Comparison of ENCODE assay signal across 11 mouse cellular contexts in the genomic region with DNA sequence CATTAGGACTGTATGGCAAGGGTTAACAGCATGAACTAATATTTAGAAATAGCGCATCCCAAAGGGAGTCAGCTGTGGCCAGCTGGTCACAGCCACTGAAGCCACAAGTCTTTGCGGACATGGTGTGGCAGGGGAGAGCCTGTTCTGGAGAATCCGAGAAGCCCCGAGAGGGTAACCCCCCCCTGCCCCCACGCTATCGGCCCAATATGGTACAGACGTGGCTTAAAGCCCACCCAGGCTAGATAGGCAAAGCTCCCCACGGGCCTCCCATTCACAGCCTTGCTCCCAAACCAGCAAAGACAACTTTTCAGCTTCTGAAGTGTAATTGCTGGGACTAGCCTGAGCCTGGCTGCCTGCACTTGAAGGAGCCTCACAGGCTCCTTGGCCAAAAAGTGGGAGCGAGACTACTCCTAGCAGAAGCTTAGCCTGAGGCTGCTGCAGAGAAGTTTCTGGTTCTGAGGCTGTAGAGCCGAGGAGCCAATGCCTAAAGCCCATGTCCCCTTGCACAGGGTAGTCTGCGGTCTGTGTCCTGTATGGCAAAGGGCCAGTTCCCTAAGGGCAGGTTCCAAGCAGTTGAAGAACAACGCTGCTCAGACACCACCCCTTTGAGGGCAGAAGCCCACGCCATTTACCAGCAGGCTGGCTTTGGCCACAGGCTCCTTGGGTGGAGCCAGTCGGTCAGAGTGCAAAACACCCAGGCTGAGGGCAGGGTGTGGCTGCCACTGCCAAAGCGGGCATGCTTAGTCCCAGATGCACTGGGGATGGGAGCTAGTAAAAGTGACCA. TPM values are rescaled to one million over a fixed set of nuclear protein-coding genes. Genes with fewer than 3 reads are reported as not detected.
DNase-seq lines count a peak whose midpoint lies in the region; ATAC-seq lines count a peak whose summit lies in the region.
"Had no signal": no experiment of that assay in that cellular context is flagged by ENCODE, and none has a peak within 500 bp of the region (broad histone marks: within the 10 kb centered on the region; RNA-seq: fewer than 3 reads in every experiment).

No protein-coding gene starts in this region.

- no peak overlapping the region for H3K4me3 ChIP-seq in heart, embryonic 11.5 days (ENCODE audit: low read depth, low read length)
- H3K4me3 ChIP-seq in stomach, embryonic 16.5 days (replicated peaks; ENCODE audit: low read length) = no peak overlapping the region

- H3K27me3 ChIP-seq in heart, embryonic 11.5 days (ENCODE audit: control insufficient read depth, insufficient read depth, low read length) = peaks cover 9% of the 10 kb centered on the region
- H3K27me3 ChIP-seq in stomach, embryonic 16.5 days (ENCODE audit: control insufficient read depth, insufficient read depth, low read length) = no peaks in the 10 kb centered on the region

- H3K9ac ChIP-seq in heart, embryonic 11.5 days (ENCODE audit: low read depth, low read length) = no peak overlapping the region
- peak overlapping the region; percentile 31; the same call in 1 of the 2 replicates for H3K9ac ChIP-seq in stomach, embryonic 16.5 days (ENCODE audit: low read length)

- H3K27ac ChIP-seq in heart, embryonic 11.5 days (ENCODE audit: low read depth, low read length) = no peak overlapping the region
- H3K27ac ChIP-seq in stomach, embryonic 16.5 days (ENCODE audit: low read length) = peak overlapping the region; percentile 73

- H3K4me2 ChIP-seq in heart, embryonic 11.5 days = no peak overlapping the region
- H3K4me2 ChIP-seq in stomach, embryonic 16.5 days (ENCODE audit: low read depth, low read length) = 0 out of 2 replicates have a peak overlapping the region, but pooled peaks have one; percentile 17

- intact Hi-C loops in heart, postnatal 25 days (cut with DNase I) = loop anchor here (2.0 kb wide), 1 partner anchor 16 kb away; no protein-coding TSS in a partner anchor
- intact Hi-C loops in left cerebral cortex, postnatal 14 days (cut with DNase I) = no loop called here

- H3K4me1 ChIP-seq in heart, embryonic 11.5 days (ENCODE audit: control insufficient read depth, insufficient read depth, low read length) = peaks cover 14% of the 10 kb centered on the region
- H3K4me1 ChIP-seq in stomach, embryonic 16.5 days (ENCODE audit: control insufficient read depth, insufficient read depth, low read length) = peaks cover 40% of the 10 kb centered on the region

- no peak for ATAC-seq in heart, embryonic 11.5 days (replicated peaks; ENCODE audit: insufficient number of reproducible peaks, low FRiP score, low TSS enrichment)
- peak; percentile 47; the same call in 1 of the 2 replicates for ATAC-seq in stomach, embryonic 16.5 days (ENCODE audit: insufficient read depth, low FRiP score)
- ATAC-seq: CD4-positive, CD25-positive, alpha-beta regulatory T cell, adult 4 months had no signal

- H3K36me3 ChIP-seq in heart, embryonic 11.5 days (ENCODE audit: control insufficient read depth, insufficient read depth, low read length) = no peaks in the 10 kb centered on the region
- no peaks in the 10 kb centered on the region for H3K36me3 ChIP-seq in stomach, embryonic 16.5 days (ENCODE audit: control insufficient read depth, insufficient read depth, low read length)

- DNase-seq in heart, adult 18-20 months = peak; percentile 60 to 71
- DNase-seq in heart, postnatal 25 days (ENCODE audit: low spot score) = peak; percentile 31
- DNase-seq in kidney, postnatal 14 days = peak; percentile 57
- DNase-seq in left cerebral cortex, postnatal 14 days (ENCODE audit: low spot score in 2 of 2) = no peak
- DNase-seq in frontal cortex, postnatal 14 days (ENCODE audit: low spot score in 2 of 2) = no peak
- DNase-seq in neural tube, embryonic 10.5 days (ENCODE audit: extremely low spot score, low spot score) = no peak
- DNase-seq: cerebellum, adult 8-10 months; layer of hippocampus, postnatal 36 days had no signal

- H3K9me3 ChIP-seq in heart, embryonic 11.5 days (replicated peaks; ENCODE audit: control insufficient read depth, low read length) = no peaks in the 10 kb centered on the region
- no peaks in the 10 kb centered on the region for H3K9me3 ChIP-seq in stomach, embryonic 16.5 days (replicated peaks; ENCODE audit: control insufficient read depth, low read length)

- WGBS in heart, embryonic 11.5 days (ENCODE audit: insufficient replicate concordance) = 59% methylated on average over 15 of the region's 15 CpGs
- WGBS in stomach, embryonic 16.5 days = 36% methylated on average over 15 of the region's 15 CpGs

RNA-seq across cellular contexts. Expression of gene Odf3l1, which starts 3.8 kb away (rescaled TPM):
- total RNA-seq in heart, adult 18-20 months (2021) = not detected
- polyA plus RNA-seq in heart, embryonic 11.5 days (2014; fragmentation: Nextera tagmentation; extraction: Ambion mirVana) = 0.82 and 0.87 TPM in 2 replicates
- total RNA-seq in heart, postnatal 25 days (2021) = not detected
- 1.2 and 1.3 TPM in 2 replicates for polyA plus RNA-seq in stomach, embryonic 16.5 days (2015; fragmentation: Nextera tagmentation; extraction: Ambion mirVana)
- not detected for total RNA-seq in left cerebral cortex, postnatal 14 days (2021)
- total RNA-seq: layer of hippocampus, postnatal 36 days had no signal
- polyA plus RNA-seq: CD4-positive, CD25-positive, alpha-beta regulatory T cell, adult 4 months had no signal

RNA-seq across cellular contexts. Expression of gene Cspg4, which starts 4.2 kb away (rescaled TPM):
- 10 to 100 TPM in 1 of 2 experiments, 1 to 10 TPM in 1; 9.9 to 11.5 TPM for total RNA-seq in heart, adult 18-20 months (2021)
- 18.6 and 22.0 TPM in 2 replicates for polyA plus RNA-seq in heart, embryonic 11.5 days (2014; fragmentation: Nextera tagmentation; extraction: Ambion mirVana)
- 10 to 100 TPM; 15.2 to 20.4 TPM for total RNA-seq in heart, postnatal 25 days (2021)
- polyA plus RNA-seq in stomach, embryonic 16.5 days (2015; fragmentation: Nextera tagmentation; extraction: Ambion mirVana) = 24.0 and 28.1 TPM in 2 replicates
- 10 to 100 TPM; 21.4 to 25.0 TPM for total RNA-seq in left cerebral cortex, postnatal 14 days (2021)
- polyA plus RNA-seq: CD4-positive, CD25-positive, alpha-beta regulatory T cell, adult 4 months had no signal

Comparison
In these comparisons a context has a peak if more than half of its experiments do, and no peak if none do; other contexts are left out.
1. DNase-seq: peak in heart, adult 18-20 months (2 of 2), heart, postnatal 25 days (single experiment) and kidney, postnatal 14 days (single experiment); none in left cerebral cortex, postnatal 14 days (0 of 2), frontal cortex, postnatal 14 days (0 of 2) and neural tube, embryonic 10.5 days (single experiment).